Mouse (Mus musculus): ENCODE results near the gene Tgif1. TPM values are rescaled to one million over a fixed set of nuclear protein-coding genes. Genes with fewer than 3 reads are reported as not detected.

Gene Tgif1
- polyA plus RNA-seq, 1 experiment: 75.2 TPM

DNA sequence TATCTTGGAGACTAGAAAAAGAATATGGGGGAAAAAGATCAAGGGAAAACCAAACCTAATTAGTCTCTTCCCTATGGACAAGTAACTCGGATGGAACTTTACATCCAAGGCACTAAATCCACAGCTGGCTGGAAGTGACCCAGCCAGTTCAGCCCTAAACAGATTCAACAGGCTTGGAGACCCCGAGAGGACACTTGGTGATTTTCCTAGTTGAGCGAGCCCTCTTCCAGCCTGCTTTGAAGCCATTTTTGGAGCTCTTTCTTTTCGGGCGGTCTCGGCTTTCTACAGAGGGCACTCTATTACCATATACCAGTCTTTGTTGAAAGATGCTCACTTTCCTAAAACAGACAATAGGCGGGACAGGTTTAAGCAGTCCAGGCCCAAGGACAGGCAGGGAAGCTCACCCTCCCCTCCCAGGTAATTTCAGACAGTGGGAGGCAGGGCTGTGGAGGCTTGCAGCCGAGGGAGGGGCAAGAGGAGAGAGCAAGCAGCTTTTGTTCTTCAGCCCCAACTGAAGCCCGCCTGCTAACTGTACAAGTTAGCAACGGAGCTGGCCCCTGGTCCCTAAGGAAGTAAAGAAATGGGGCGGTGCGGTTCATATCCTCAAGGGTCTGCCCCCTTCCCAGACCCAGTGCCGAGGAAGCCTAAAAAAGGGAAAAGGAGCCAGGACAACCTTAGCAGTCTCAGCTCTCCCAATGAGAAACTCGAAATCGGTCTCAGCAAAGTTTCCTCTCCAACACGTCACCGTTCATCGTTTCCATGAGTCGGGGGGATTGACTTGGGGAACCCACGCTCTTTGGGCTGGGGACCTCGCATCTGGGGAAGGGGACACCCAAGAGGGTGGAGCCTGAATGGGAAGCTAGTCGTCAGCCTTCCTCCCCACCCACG, 4.6 kb downstream of the Tgif1 start:
- no peak for TF ChIP-seq TCF3 (IDR thresholded peaks at IDR 0.05; ENCODE audit: insufficient read length, low read depth)
- no peak for TF ChIP-seq REST (IDR thresholded peaks at IDR 0.05; ENCODE audit: insufficient read depth, insufficient read length)
- no peak for TF ChIP-seq CEBPB (IDR thresholded peaks at IDR 0.05; ENCODE audit: insufficient read depth, poor library complexity, severe bottlenecking)
- no peak for TF ChIP-seq MAX (IDR thresholded peaks at IDR 0.05; ENCODE audit: low read depth)
- no peak for TF ChIP-seq E2F4 (IDR thresholded peaks at IDR 0.05; ENCODE audit: insufficient read depth)
- TF ChIP-seq TCF12 (IDR thresholded peaks at IDR 0.05; ENCODE audit: insufficient read depth, poor library complexity, severe bottlenecking): no peak
- TF ChIP-seq POLR2AphosphoS2 (IDR thresholded peaks at IDR 0.05; ENCODE audit: insufficient read length, low read depth): peak; percentile 72
- TF ChIP-seq POLR2A (IDR thresholded peaks at IDR 0.05; ENCODE audit: insufficient read length, low read depth): peak; percentile 56
- peak; percentile 80 for TF ChIP-seq SRF (IDR thresholded peaks at IDR 0.05; ENCODE audit: control insufficient read depth, insufficient read length, low read depth)
- no peak for TF ChIP-seq USF1 (IDR thresholded peaks at IDR 0.05; ENCODE audit: low read depth)
- TF ChIP-seq MYOG (IDR thresholded peaks at IDR 0.05; ENCODE audit: control insufficient read depth in 1 of 3, insufficient read depth in 1 of 3, insufficient read length in 2 of 3, low read depth in 2 of 3): no peak
- TF ChIP-seq MYOD1 (IDR thresholded peaks at IDR 0.05; ENCODE audit: control insufficient read depth in 1 of 3, insufficient read length in 2 of 3, low read depth in 2 of 3): no peak

GRCm38 (mm10) chr17:70847751-70848510, 5.4 kb downstream of the Tgif1 start:
- Histone ChIP-seq H3ac (ENCODE audit: control insufficient read depth, insufficient read length) (peak overlapping the region; percentile 72), H3K79me2 (ENCODE audit: control insufficient read depth, insufficient read depth) (peaks cover 78% of the 10 kb centered on the region), H3K4me2 (ENCODE audit: low read depth) (peak overlapping the region; percentile 82), H3K4me3 (peak overlapping the region; percentile 98), H3K27me3 (ENCODE audit: control insufficient read depth, insufficient read depth, insufficient read length) (no peaks in the 10 kb centered on the region), H3K36me3 (ENCODE audit: control insufficient read depth, insufficient read depth) (peaks cover 35% of the 10 kb centered on the region)
- TF ChIP-seq CEBPB (IDR thresholded peaks at IDR 0.05; ENCODE audit: insufficient read depth, poor library complexity, severe bottlenecking): no peak
- TF ChIP-seq POLR2A (IDR thresholded peaks at IDR 0.05; ENCODE audit: insufficient read length, low read depth): no peak
- TF ChIP-seq POLR2AphosphoS2 (IDR thresholded peaks at IDR 0.05; ENCODE audit: insufficient read length, low read depth): no peak
- TF ChIP-seq MYOG (IDR thresholded peaks at IDR 0.05; ENCODE audit: control insufficient read depth in 1 of 3, insufficient read depth in 1 of 3, insufficient read length in 2 of 3, low read depth in 2 of 3): no peak
- TF ChIP-seq TCF12 (IDR thresholded peaks at IDR 0.05; ENCODE audit: insufficient read depth, poor library complexity, severe bottlenecking): no peak
- no peak for TF ChIP-seq USF1 (IDR thresholded peaks at IDR 0.05; ENCODE audit: low read depth)
- no peak for TF ChIP-seq SRF (IDR thresholded peaks at IDR 0.05; ENCODE audit: control insufficient read depth, insufficient read length, low read depth)
- TF ChIP-seq MAX (IDR thresholded peaks at IDR 0.05; ENCODE audit: low read depth): no peak
- no peak for TF ChIP-seq MYOD1 (IDR thresholded peaks at IDR 0.05; ENCODE audit: control insufficient read depth in 1 of 3, insufficient read length in 2 of 3, low read depth in 2 of 3)
- TF ChIP-seq TCF3 (IDR thresholded peaks at IDR 0.05; ENCODE audit: insufficient read length, low read depth): no peak
- TF ChIP-seq REST (IDR thresholded peaks at IDR 0.05; ENCODE audit: insufficient read depth, insufficient read length): no peak
- TF ChIP-seq E2F4 (IDR thresholded peaks at IDR 0.05; ENCODE audit: insufficient read depth): no peak

More for the DNA sequence above, 4.6 kb downstream of the Tgif1 start:
- Histone ChIP-seq H3K79me2 (ENCODE audit: control insufficient read depth, insufficient read depth) (peaks cover 74% of the 10 kb centered on the region), H3ac (ENCODE audit: control insufficient read depth, insufficient read length) (peak overlapping the region; percentile 72), H3K27me3 (ENCODE audit: control insufficient read depth, insufficient read depth, insufficient read length) (no peaks in the 10 kb centered on the region), H3K4me2 (ENCODE audit: low read depth) (peak overlapping the region; percentile 82), H3K36me3 (ENCODE audit: control insufficient read depth, insufficient read depth) (peaks cover 27% of the 10 kb centered on the region), H3K4me3 (peak overlapping the region; percentile 98)

DNA sequence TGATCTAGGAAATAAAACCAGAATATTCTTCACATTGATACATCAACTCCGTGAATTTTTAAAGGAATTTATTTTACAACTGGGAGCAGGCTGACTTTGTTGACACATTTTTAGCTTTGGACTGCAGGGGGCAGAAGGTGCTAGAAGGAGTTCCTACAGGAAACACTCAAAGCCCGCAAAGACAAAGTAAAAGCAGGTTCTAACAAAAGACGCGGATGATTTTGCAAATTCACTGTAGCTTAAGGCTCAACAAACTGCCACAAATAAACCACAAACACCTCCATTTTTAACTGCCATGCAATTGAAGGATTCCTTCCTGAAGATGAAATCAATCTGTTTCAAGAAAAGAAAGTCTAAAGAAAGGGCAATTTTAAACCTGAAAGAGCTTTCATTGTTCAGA, 6.3 kb downstream of the Tgif1 start:
- Histone ChIP-seq H3K79me2 (ENCODE audit: control insufficient read depth, insufficient read depth) (peaks cover 87% of the 10 kb centered on the region), H3K4me3 (peak overlapping the region; percentile 98), H3ac (ENCODE audit: control insufficient read depth, insufficient read length) (no peak overlapping the region), H3K4me2 (ENCODE audit: low read depth) (peak overlapping the region; percentile 82), H3K27me3 (ENCODE audit: control insufficient read depth, insufficient read depth, insufficient read length) (no peaks in the 10 kb centered on the region), H3K36me3 (ENCODE audit: control insufficient read depth, insufficient read depth) (peaks cover 41% of the 10 kb centered on the region)
- TF ChIP-seq TCF12 (IDR thresholded peaks at IDR 0.05; ENCODE audit: insufficient read depth, poor library complexity, severe bottlenecking) (no peak), SRF (IDR thresholded peaks at IDR 0.05; ENCODE audit: control insufficient read depth, insufficient read length, low read depth) (no peak), POLR2A (IDR thresholded peaks at IDR 0.05; ENCODE audit: insufficient read length, low read depth) (no peak)

GRCm38 (mm10) chr17:70846111-70846644, 7.2 kb downstream of the Tgif1 start:
- no peaks in the 10 kb centered on the region for H3K27me3 ChIP-seq (ENCODE audit: control insufficient read depth, insufficient read depth, insufficient read length)
- peak overlapping the region; percentile 82 for H3K4me2 ChIP-seq (ENCODE audit: low read depth)
- H3K79me2 ChIP-seq (ENCODE audit: control insufficient read depth, insufficient read depth): peaks cover 95% of the 10 kb centered on the region
- TF ChIP-seq POLR2AphosphoS2 (IDR thresholded peaks at IDR 0.05; ENCODE audit: insufficient read length, low read depth) (peak; percentile 27), POLR2A (IDR thresholded peaks at IDR 0.05; ENCODE audit: insufficient read length, low read depth) (no peak)
- no peak overlapping the region for H3ac ChIP-seq (ENCODE audit: control insufficient read depth, insufficient read length)
- peaks cover 50% of the 10 kb centered on the region for H3K36me3 ChIP-seq (ENCODE audit: control insufficient read depth, insufficient read depth)
- H3K4me3 ChIP-seq: peak overlapping the region; percentile 98
